Mouse (Mus musculus) hindbrain, embryonic 13.5 days (tissue): ENCODE results near the gene Map1lc3b. TPM values are rescaled to one million over a fixed set of nuclear protein-coding genes. Genes with fewer than 3 reads are reported as not detected.
"Not testable (repeated sequence)": the region's sequence is repeated elsewhere in the genome, so short reads cannot be mapped to it uniquely, and the experiment has no call there.

Experiments used
- ATAC-seq: fragments of 200-750 bp; cut with Nextera tagmentation; 2 replicates; pipeline ENCODE4 v1.8.0; 2017; ENCODE audit warnings: moderate TSS enrichment; ENCODE audit not compliant: low FRiP score
- H3K27ac ChIP-seq: fragments of 300-500 bp; sonication (generic); 2 replicates; pipeline ENCODE4 v1.5.1; 2015; ENCODE audit warnings: inconsistent platforms, mild to moderate bottlenecking, moderate library complexity
- H3K27me3 ChIP-seq: fragments of 300-500 bp; sonication (generic); 2 replicates; pipeline ENCODE4 v1.6.1; 2015; ENCODE audit warnings: mild to moderate bottlenecking, inconsistent platforms
- H3K36me3 ChIP-seq: fragments of 300-500 bp; sonication (generic); 2 replicates; pipeline ENCODE4 v1.6.1; 2015; ENCODE audit warnings: mild to moderate bottlenecking, inconsistent platforms
- H3K4me1 ChIP-seq: fragments of 300-500 bp; sonication (generic); replicated peaks from 2 replicates; pipeline ENCODE4 v1.6.1; 2015; ENCODE audit warnings: inconsistent platforms
- H3K4me2 ChIP-seq: fragments of 300-500 bp; sonication (generic); 2 replicates; pipeline ENCODE4 v1.6.1; 2015; ENCODE audit warnings: inconsistent platforms, mild to moderate bottlenecking, moderate library complexity
- H3K4me3 ChIP-seq: fragments of 300-500 bp; sonication (generic); 2 replicates; pipeline ENCODE4 v1.5.1; 2015; ENCODE audit warnings: mild to moderate bottlenecking, inconsistent platforms
- H3K9ac ChIP-seq: fragments of 300-500 bp; sonication (generic); 2 replicates; pipeline ENCODE4 v1.6.1; 2015; ENCODE audit warnings: mild to moderate bottlenecking, inconsistent platforms
- H3K9me3 ChIP-seq: fragments of 300-500 bp; sonication (generic); 2 replicates; pipeline ENCODE4 v1.6.1; 2016; ENCODE audit warnings: inconsistent platforms
- WGBS: fragments of 180-500 bp; shearing (Covaris S2); methylation state at CpG from one replicate; pipeline ENCODE4 v1.1.7; 2015; 5-methylcytosine and 5-hydroxymethylcytosine counted together
- polyA plus RNA-seq: library from polyadenylated mRNA; unstranded; fragments of >200 nt; fragmentation: Nextera tagmentation; extraction: Ambion mirVana; gene quantifications from 2 replicates; pipeline ENCODE4 v1.2.1, GENCODE M21; 2015

The Map1lc3b gene
- polyA plus RNA-seq, 1 experiment from 2014 or later, result 372 TPM

DNA sequence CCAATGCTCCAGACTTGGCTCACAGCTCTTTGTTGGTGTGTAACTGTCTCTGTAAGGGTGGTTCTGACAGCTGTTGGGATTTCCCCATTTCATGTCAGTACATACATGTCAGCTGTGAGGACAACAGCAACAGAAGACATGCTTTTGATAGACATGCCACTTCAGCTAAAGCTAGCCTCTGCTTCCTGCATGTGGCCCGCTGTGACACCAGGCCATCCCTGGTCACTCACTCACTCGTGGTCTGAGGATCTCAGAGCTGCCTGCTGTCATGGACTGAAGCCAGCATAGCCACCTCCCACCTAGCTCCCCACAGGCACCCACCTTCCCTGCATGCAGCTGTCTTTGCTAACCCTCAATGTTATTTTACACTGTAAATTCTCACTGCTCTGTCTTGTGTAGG, 7.3 kb downstream of the Map1lc3b start:
- peaks cover 84% of the 10 kb centered on the region for H3K36me3 ChIP-seq
- H3K27ac ChIP-seq, ATAC-seq, H3K9ac ChIP-seq, H3K9me3 ChIP-seq, H3K27me3 ChIP-seq, H3K4me3 ChIP-seq, H3K4me2 ChIP-seq: not testable (repeated sequence)
- 84% methylated on average over 2 of the region's 2 CpGs for WGBS
- peaks cover 11% of the 10 kb centered on the region for H3K4me1 ChIP-seq

DNA sequence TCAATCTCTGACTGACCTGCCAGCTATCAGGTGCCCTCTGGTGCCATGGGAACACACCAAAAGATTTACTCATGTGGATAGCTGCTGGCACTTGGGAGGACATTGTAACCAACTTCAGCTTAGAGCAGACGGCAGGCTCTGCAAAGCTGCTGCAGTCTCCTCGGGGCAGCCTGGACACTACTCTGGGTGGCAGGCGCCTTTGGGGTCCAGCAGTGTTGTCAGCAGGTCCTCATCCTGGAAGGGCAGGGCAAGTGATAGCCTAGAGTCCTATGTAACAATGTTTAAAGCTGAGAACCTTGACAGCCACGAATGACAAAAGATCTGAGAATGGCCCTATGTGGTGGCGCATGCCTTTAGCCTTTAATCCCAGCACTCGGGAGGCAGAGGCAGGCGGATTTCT, 8.0 kb downstream of the Map1lc3b start:
- H3K4me2 ChIP-seq, result no peak overlapping the region
- ATAC-seq, result no peak
- no peak overlapping the region for H3K9ac ChIP-seq
- WGBS, result 95% methylated on average over 7 of the region's 7 CpGs
- H3K4me1 ChIP-seq, result peaks cover 4% of the 10 kb centered on the region
- H3K4me3 ChIP-seq, result no peak overlapping the region
- H3K36me3 ChIP-seq, result peaks cover 90% of the 10 kb centered on the region
- no peak overlapping the region for H3K27ac ChIP-seq
- no peaks in the 10 kb centered on the region for H3K27me3 ChIP-seq
- H3K9me3 ChIP-seq, result no peaks in the 10 kb centered on the region

GRCm38 (mm10) chr8:121598892-121599291, 8.7 kb downstream of the Map1lc3b start:
- H3K9me3 ChIP-seq, result no peaks in the 10 kb centered on the region
- no peak overlapping the region for H3K27ac ChIP-seq
- no peaks in the 10 kb centered on the region for H3K27me3 ChIP-seq
- H3K4me2 ChIP-seq, result no peak overlapping the region
- H3K4me3 ChIP-seq, result no peak overlapping the region
- 31% methylated on average over 7 of the region's 7 CpGs for WGBS
- peaks cover 90% of the 10 kb centered on the region for H3K36me3 ChIP-seq
- ATAC-seq, result peak; percentile 65; the same call in 1 of the 2 replicates
- H3K4me1 ChIP-seq, result no peaks in the 10 kb centered on the region
- H3K9ac ChIP-seq, result no peak overlapping the region

GRCm38 (mm10) chr8:121599842-121600241, 9.7 kb downstream of the Map1lc3b start:
- Histone ChIP-seq H3K4me2 (no peak overlapping the region), H3K9me3 (no peaks in the 10 kb centered on the region), H3K27ac (no peak overlapping the region), H3K4me3 (no peak overlapping the region), H3K27me3 (no peaks in the 10 kb centered on the region), H3K9ac (no peak overlapping the region), H3K36me3 (peaks cover 90% of the 10 kb centered on the region), H3K4me1 (no peaks in the 10 kb centered on the region)
- WGBS, result 91% methylated on average over 14 of the region's 14 CpGs
- no peak for ATAC-seq

GRCm38 (mm10) chr8:121602411-121602810, 12.2 kb downstream of the Map1lc3b start:
- no peaks in the 10 kb centered on the region for H3K27me3 ChIP-seq
- no peaks in the 10 kb centered on the region for H3K4me1 ChIP-seq
- H3K27ac ChIP-seq, result no peak overlapping the region
- ATAC-seq, result no peak
- no peak overlapping the region for H3K9ac ChIP-seq
- H3K4me3 ChIP-seq, result no peak overlapping the region
- H3K4me2 ChIP-seq, result no peak overlapping the region
- H3K36me3 ChIP-seq, result peaks cover 94% of the 10 kb centered on the region
- 94% methylated on average over 12 of the region's 12 CpGs for WGBS
- no peaks in the 10 kb centered on the region for H3K9me3 ChIP-seq

GRCm38 (mm10) chr8:121602860-121603259, 12.7 kb downstream of the Map1lc3b start:
- Histone ChIP-seq H3K4me2 (no peak overlapping the region), H3K27ac (no peak overlapping the region), H3K9ac (no peak overlapping the region), H3K27me3 (no peaks in the 10 kb centered on the region), H3K4me1 (no peaks in the 10 kb centered on the region), H3K36me3 (peaks cover 94% of the 10 kb centered on the region), H3K9me3 (no peaks in the 10 kb centered on the region), H3K4me3 (no peak overlapping the region)
- no peak for ATAC-seq
- WGBS, result 24% methylated on average over 3 of the region's 3 CpGs

DNA sequence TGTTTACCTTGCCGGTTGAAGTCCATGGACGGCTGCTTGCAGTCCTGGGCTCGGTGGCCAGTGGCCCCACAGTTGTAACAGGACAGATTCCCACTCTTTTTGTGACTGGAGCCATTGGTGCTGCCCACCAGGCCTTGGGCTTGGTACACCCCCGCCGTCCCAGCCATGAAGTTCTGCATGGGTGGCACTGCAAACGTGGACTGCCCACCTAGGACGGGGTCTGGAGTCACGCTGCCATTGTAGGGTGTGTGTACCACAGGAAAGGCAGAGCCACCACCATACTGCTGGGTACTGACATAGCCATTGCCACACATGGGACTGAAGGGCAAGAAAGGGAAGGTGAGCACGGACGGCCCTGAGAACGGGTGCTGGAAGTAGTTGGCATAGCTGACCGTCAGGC, 13.6 kb downstream of the Map1lc3b start:
- Histone ChIP-seq H3K4me1 (no peaks in the 10 kb centered on the region), H3K27ac (no peak overlapping the region), H3K36me3 (peaks cover 98% of the 10 kb centered on the region), H3K9me3 (no peaks in the 10 kb centered on the region), H3K9ac (no peak overlapping the region), H3K4me2 (no peak overlapping the region), H3K4me3 (no peak overlapping the region), H3K27me3 (no peaks in the 10 kb centered on the region)
- no peak for ATAC-seq
- WGBS, result 99% methylated on average over 12 of the region's 12 CpGs

DNA sequence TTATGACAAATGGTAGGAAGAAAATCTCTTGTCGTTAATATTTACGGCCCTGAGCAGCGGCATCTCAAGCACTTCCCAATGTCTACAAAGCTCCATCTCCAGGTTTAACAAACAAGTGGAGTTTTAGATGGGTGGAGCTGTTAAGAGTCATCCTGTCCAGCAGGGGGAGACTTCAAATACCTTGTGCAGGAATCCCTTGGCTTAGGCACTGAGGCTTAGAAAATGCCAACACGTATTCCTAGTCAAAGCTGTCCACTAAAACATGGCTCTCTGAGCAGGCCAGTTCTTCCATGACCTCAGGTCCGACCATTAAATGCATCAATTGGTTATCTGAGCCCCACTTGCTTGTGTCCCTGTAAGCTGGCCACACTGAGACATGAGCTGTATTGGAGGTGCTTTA, 17.5 kb downstream of the Map1lc3b start:
- Histone ChIP-seq H3K27ac (no peak overlapping the region), H3K9me3 (no peaks in the 10 kb centered on the region), H3K9ac (no peak overlapping the region), H3K27me3 (no peaks in the 10 kb centered on the region), H3K4me1 (no peaks in the 10 kb centered on the region), H3K36me3 (peaks cover 88% of the 10 kb centered on the region), H3K4me2 (no peak overlapping the region), H3K4me3 (no peak overlapping the region)
- WGBS, result 91% methylated on average over 5 of the region's 5 CpGs
- ATAC-seq, result no peak

DNA sequence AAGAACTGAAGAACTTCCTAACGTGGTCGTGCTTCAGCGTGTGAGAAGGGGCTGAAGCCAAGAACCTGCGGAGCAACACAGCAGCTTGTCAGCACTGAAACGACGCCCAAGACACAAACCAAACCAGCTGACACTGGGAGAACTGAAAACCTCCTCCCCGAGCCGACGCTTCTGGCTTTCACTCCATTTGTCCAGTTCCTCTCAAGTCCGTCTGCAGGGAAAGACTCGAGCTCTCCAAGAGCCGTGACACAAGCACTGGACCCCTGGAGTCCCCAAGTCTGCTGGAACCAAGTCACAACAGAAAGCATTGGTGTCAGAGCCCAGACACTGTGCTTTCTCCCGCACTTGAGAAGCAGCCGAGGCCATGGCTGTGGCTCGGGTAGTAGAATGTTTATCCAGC, 19.1 kb downstream of the Map1lc3b start:
- no peak for ATAC-seq
- Histone ChIP-seq H3K9me3 (no peaks in the 10 kb centered on the region), H3K36me3 (peaks cover 74% of the 10 kb centered on the region), H3K9ac (no peak overlapping the region), H3K4me1 (peaks cover 9% of the 10 kb centered on the region; the same call in 1 of the 2 replicates), H3K4me2 (no peak overlapping the region), H3K27ac (no peak overlapping the region), H3K27me3 (no peaks in the 10 kb centered on the region), H3K4me3 (no peak overlapping the region)
- WGBS, result 90% methylated on average over 15 of the region's 15 CpGs

DNA sequence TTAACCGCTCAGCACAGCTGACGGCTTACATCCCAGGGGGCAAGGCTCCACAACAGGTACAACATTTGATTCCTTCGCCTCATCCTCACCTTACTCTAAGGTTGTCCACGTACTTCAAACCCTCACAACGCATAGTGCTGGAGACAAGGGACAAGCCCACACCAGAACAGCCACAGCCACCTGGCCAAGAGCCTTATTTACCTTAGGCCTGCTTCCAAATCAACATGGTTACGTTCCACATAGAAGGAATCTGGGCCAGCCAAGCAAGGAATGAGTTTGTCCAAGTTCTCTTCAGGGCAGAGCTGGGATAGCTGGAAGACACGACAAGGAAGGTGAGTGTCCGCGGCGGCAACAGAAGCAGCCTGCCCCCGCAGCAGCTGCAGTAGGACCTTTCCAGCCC, 19.8 kb downstream of the Map1lc3b start:
- H3K9ac ChIP-seq, result no peak overlapping the region
- H3K9me3 ChIP-seq, result no peaks in the 10 kb centered on the region
- H3K27me3 ChIP-seq, result no peaks in the 10 kb centered on the region
- no peak for ATAC-seq
- no peak overlapping the region for H3K4me3 ChIP-seq
- 92% methylated on average over 11 of the region's 11 CpGs for WGBS
- peaks cover 9% of the 10 kb centered on the region; the same call in 1 of the 2 replicates for H3K4me1 ChIP-seq
- H3K4me2 ChIP-seq, result no peak overlapping the region
- no peak overlapping the region for H3K27ac ChIP-seq
- peaks cover 67% of the 10 kb centered on the region for H3K36me3 ChIP-seq

- H3K36me3 ChIP-seq, result peaks cover 65% of the 10 kb centered on the region
- ATAC-seq, result no peak
Measured at GRCm38 (mm10) chr8:121613419-121613818, 23.3 kb downstream of the Map1lc3b start.

GRCm38 (mm10) chr8:121619401-121619995, 29.3 kb downstream of the Map1lc3b start:
- WGBS, result 69% methylated on average over 7 of the region's 7 CpGs
- H3K36me3 ChIP-seq, result peaks cover 39% of the 10 kb centered on the region
- ATAC-seq, result no peak
- H3K27me3 ChIP-seq, result no peaks in the 10 kb centered on the region
- H3K4me1 ChIP-seq, result peaks cover 58% of the 10 kb centered on the region
- no peak overlapping the region for H3K9ac ChIP-seq
- no peak overlapping the region for H3K4me2 ChIP-seq
- peak overlapping the region; percentile 66 for H3K27ac ChIP-seq
- H3K9me3 ChIP-seq, result no peaks in the 10 kb centered on the region
- no peak overlapping the region for H3K4me3 ChIP-seq

More at GRCm38 (mm10) chr8:121613419-121613818, 23.3 kb downstream of the Map1lc3b start:
- Histone ChIP-seq H3K27ac (0 out of 2 replicates have a peak overlapping the region, but pooled peaks have one; percentile 14), H3K9me3 (no peaks in the 10 kb centered on the region), H3K9ac (no peak overlapping the region), H3K27me3 (no peaks in the 10 kb centered on the region), H3K4me1 (peaks cover 9% of the 10 kb centered on the region), H3K4me3 (no peak overlapping the region), H3K4me2 (no peak overlapping the region)

DNA sequence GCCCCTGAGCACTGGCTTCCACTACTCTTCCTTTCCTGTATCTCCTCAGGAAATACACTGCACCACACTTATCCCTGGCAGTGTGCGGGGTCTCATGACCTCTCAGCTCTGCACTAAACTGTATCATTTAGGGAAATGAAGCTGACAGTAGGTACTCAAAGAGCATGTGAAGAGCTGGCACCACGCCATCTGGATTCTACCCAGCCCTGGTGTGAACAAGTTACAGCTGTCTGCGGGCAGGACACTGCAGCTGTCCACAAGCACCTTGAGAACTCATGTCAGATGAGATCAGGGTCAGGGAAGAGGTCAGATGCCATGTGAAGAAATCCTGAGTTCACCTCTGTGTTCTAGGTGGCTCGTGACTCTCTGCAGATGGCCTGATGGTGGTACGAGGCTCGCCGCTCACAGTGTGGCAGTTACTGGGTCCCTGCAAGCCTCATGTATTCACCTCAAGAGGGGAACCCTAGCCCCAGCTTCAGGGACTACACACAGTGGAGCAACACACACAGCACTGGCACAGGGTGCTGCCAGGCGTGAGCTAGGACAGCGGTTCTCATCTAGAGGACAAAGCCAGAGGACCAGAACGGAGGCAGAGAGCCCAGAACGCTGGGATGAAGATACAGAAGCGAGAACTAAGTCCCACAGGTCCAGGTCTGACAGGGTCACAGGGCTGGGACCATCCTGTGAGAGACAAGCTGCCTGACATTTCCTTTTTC, 30.8 kb downstream of the Map1lc3b start:
- Histone ChIP-seq H3K4me2 (no peak overlapping the region), H3K27ac (no peak overlapping the region), H3K9me3 (no peaks in the 10 kb centered on the region), H3K4me3 (no peak overlapping the region), H3K36me3 (peaks cover 30% of the 10 kb centered on the region), H3K9ac (no peak overlapping the region), H3K27me3 (no peaks in the 10 kb centered on the region), H3K4me1 (peaks cover 73% of the 10 kb centered on the region)
- no peak for ATAC-seq
- 90% methylated on average over 12 of the region's 12 CpGs for WGBS
